Mouse (Mus musculus) lung, postnatal 4 days (tissue): ENCODE results near the gene Itga11.
"Not testable (repeated sequence)": the region's sequence is repeated elsewhere in the genome, so short reads cannot be mapped to it uniquely, and the experiment has no call there.

ENCODE experiments used
- DNase-seq, 2 experiments: peaks; one replicate each; pipeline ENCODE4 v3.0.0; 2021

Gene Itga11

DNA sequence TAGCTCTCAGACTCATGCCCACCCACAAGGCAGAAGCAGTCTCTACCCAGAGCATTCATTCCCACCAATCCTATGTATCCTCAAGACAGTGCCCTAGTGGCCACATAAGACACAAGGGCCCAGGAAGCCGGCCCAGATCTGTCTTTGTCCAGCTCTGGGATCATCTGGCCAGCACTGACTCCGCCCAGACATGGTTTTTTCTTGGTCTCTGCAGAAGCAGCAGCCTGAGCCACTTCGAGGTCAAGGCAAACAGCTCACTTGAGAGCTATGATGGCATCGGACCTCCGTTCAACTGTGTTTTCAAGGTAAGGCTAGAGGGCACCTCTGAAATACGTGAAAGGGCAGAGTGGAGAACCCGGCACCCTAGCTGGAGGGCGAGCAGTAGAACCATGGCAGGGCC lies 95.1 kb downstream of the Itga11 start:
- DNase-seq: no peak

DNA sequence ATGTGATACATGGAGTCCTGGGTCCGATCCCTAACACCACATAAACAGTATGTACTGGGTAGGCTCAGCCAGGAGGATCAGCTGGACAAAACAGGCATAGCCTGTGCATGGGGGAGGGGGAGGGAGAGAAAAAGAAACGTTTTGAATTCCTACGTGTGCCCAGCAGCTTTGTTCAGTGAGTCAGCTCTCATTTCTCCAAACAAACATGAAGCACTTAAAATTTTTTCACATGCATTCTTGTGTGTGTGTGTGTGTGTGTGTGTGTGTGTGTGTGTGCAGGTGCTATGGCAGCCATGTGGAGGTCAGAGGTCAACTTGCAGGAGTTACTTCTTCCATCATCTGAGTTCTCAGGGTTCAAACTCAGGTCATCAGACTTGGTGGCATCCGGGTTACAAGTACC lies 97.8 kb downstream of the Itga11 start:
- DNase-seq: peak; percentile 36 to 54

DNA sequence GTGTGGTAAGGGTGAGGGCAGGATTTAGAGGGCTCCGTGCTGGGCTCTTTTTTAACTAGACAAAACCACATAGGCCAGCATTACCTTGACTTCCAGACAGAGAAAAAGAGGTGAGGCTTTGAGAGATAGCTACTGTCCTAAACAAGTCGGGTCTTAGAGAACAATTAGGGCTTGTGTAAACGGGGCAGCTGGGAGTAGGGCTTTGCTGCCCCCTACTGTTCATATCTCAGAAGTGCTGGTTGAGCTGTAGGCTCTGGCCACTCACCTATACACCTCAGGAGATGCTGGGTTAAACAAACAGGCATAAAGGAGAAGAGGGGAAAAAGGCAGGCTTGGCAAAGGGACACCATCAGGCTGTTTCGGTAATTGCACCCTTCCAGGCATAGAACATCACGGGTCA lies 99.8 kb downstream of the Itga11 start:
- DNase-seq: peak; percentile 67 to 78

DNA sequence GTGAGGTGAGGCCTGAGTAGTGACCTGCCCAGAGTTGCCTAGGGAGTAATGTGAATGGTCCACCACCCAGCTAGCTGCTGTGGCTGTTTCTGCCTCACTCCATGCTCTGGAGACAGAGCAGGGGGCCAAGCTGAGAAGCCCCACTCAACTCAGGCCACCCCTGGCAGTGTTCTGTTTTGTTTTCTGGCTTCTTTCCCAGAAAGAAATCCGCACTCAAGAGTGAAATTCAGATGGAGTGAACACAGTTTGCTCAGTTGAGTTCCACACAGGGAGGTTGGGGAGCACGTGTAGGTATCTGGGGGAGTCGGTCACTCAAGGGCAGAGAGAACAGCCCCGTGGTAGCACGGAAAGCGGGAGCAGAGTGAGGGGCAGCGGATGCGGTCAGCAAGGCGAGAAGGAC lies 101.1 kb downstream of the Itga11 start:
- DNase-seq: no peak

DNA sequence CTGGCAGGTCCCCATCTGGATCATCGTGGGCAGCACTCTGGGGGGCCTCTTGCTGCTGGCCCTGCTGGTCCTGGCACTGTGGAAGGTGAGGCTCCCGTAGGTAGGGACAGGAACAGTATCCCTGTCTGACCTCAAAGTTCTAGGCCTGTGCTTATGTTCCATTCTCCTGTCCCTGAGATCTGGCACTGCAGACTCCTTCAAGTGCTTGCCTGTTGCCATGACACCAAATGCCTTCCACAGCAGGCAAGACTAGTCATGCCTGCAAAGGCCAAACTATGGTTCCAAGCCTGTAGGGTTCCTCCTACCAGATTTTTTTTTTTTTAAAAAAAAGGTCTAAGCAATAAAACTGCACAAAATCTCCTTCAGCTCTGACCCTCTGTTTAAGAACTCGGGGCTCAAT lies 104.3 kb downstream of the Itga11 start:
- no peak for DNase-seq

DNA sequence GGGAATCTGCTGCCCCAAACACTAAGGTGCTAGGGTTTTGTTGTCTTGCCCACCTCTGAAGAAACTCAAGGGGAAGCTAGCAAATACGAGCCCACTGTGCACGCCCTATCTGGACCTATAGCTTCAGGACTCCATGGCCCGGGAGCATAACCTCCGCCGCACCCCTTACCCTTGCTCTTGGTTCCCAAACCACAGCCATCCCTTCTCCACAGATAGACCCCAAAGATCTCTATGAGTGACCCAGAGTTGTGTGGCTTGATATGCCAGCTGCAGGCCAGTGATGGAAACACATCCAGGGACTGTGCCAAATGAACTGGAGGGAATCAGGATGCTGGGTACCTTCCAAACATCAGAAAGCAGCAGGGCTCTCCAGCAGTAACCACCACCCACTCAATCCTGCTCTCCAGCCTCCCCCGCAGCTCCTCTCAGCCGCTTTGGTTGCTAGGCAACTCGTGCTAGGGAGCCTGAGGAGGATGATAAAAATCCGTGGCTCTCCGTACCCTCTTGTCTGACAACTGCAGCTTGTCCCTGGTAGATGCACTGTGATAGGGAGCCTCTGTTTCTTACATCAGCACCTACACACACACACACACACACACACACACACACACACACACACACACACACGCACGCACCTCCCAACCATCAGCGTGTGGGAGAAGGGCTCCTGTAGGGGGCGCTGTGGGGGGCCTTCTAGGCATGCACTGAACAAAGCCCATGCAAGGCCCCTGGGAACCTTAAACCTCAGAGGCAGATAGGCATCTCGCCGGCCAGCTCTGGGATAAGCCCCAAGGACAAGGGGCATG lies 105.6 kb downstream of the Itga11 start:
- peak in 1 of 2 experiments; percentile 33 for DNase-seq

DNA sequence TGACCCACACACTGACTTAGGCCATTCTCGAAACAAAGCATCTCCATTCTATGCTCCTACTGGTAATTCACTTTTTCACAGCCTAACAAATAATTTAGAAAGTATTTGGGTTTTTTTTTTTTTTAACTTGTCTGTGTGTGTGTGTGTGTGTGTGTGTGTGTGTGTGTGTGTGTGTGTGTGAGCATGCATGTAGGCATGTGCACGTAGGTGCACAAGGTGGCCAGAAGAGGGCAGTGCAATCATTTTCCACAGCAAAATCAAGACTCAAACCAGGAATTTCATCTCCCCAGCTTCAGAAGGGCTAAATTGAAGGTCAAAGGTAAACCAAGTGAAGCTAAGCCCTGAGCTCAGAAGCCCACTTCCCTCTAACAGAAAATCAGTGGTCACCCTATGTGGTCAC lies 106.6 kb downstream of the Itga11 start:
- DNase-seq: no peak

DNA sequence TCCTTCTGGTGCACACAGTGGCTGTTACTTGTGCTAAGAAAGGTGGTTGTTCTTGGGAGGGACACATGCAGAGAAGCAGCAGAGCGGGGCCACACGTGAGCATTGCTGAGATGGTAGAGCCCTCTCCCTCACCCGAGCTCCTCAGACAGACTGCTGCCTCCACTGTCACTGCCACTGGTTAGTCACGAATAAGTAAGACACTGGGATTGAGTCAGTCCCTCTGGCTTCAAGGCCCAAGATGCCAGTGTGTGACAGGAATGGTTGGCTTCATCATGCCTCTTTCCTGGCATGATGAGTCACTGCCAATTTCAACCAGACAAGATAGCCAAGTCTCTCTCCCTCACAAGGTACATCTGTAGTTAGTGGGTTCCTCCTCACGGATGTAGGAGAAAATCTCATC lies 109.1 kb downstream of the Itga11 start:
- no peak for DNase-seq

DNA sequence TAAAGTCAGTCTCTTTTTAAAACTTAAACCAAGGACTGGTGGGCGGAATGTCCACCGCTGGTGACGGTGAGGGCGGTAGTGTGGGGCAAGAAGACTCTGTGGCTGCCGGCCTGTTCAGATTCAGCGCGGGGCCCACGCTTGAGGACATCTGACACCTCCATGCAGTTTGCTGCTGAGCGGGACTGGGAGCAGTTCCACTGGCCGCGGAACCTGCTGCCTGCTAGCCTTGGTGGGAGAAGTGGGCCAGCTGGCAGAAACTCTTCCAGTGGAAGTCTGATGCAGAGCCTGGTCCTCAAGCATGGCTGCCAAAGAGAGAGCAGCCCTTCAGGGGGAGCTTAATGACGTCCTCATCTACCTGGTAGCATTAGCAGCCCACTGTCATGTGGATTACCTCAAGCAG lies 112.2 kb downstream of the Itga11 start:
- no peak for DNase-seq

DNA sequence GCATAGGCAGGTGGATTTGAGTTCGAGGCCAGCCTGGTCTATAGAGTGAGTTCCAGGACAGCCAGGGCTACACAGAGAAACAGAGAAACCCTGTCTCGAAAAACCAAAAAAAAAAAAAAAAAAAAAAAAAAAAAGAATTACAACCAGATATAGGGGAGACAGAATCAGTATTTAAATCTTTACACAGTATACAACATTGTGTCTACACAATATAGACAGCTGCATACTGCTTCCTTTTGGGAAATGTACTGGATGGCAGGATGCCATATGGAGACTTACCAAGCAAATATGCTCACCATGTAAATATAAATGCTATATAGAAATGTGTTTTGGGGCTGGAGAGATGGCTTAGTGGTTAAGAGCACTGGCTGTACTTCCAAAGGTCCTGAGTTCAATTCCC lies 121.6 kb downstream of the Itga11 start:
- not testable (repeated sequence) for DNase-seq

DNA sequence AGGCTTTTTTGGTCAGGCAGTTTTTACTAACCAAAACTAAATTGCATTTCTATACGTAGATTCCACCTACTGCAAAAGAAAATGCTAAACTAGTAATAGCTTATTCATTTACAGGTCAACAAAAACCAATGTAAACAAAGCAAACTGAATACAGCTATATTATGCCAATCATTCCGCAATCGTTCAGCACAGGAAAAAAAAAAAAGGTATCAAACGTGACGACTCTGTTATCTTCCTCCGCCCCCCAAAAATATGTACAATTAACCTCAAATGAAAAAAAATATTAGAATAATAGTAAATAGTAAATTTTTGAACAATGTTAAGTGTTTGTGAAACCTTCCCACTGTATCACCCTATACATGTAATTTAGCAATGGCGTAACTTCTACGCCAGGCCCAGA lies 132.5 kb downstream of the Itga11 start:
- DNase-seq: no peak

DNA sequence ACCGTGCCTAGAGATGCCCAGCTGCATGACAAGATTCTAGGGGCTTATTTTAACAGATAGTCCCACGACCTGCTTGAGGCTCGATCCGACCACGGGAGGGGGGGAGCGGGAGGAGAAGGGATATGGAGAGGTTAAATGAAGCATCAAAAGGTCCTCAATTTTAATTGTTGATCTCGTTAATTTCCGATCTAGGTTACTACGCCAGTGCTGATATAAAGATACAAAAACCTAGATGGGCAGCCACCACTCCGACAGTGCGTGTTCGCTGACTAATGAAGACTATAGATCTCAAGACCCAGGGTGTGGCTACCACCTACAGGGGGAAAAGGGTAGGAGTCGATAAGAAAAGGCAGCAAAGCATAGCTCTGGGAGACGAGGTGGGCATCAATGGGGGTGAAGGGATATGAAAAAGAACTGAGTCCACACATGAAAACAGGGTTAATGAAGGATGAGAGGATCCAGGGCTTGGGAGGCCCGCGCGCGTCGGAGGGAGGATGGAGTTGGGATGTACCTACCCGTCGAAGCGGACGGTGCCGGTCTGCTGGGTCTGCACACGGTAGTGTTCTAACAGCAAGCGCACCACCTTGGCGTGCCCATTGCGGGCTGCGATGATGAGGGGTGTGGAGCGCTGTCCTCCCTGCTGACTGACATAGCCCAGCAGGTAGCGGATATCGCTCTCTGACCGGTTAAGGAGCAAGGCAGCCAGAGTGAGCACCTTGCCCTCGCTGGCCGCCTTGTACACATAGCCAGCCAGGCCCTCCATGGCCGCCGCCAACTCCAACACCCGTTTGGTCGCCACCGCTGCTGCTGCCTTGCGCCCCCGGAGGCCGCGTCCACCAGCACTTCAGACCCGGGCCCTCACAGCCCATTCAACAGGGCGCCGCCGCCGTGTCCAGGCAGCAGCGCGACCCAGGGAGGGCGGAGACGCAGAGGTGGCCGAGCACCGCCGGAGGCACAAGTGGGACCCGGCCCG lies 133.2 kb downstream of the Itga11 start:
- no peak for DNase-seq

DNA sequence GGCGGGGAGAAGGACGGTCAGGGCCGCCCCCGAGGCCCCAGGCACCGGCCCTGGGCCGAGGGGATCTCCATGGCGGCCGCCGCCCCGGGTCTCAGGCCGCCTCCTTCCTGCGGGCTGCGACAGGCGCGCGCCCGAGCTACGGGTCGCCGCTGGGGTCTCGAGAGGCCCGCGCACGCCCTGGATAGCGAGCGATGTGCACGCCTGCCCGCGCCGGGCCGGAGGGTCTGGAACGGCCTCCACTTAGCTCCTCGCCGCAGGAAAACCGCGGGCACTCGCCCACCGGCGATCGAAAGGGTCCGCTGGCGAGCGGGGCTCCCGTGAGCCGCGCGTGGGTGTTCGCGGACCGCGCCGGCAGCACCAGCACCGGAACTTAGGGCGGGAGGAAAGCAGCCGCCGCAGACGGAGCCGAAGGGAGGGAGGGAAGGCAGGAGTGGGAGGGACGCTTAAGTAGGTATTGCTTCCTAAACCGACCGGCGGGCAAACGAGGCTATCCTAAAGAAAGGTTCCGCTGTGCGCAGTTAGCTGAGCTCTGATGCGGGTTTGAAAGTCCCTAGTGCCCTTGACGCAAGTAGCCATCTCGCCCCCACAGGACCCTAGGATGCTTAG lies 134.0 kb downstream of the Itga11 start, which contains the start of gene Fem1b:
Gene Fem1b (minus strand): TSS at position 419 of the 606 bp plus-strand sequence.
- DNase-seq: peak; percentile 94

DNA sequence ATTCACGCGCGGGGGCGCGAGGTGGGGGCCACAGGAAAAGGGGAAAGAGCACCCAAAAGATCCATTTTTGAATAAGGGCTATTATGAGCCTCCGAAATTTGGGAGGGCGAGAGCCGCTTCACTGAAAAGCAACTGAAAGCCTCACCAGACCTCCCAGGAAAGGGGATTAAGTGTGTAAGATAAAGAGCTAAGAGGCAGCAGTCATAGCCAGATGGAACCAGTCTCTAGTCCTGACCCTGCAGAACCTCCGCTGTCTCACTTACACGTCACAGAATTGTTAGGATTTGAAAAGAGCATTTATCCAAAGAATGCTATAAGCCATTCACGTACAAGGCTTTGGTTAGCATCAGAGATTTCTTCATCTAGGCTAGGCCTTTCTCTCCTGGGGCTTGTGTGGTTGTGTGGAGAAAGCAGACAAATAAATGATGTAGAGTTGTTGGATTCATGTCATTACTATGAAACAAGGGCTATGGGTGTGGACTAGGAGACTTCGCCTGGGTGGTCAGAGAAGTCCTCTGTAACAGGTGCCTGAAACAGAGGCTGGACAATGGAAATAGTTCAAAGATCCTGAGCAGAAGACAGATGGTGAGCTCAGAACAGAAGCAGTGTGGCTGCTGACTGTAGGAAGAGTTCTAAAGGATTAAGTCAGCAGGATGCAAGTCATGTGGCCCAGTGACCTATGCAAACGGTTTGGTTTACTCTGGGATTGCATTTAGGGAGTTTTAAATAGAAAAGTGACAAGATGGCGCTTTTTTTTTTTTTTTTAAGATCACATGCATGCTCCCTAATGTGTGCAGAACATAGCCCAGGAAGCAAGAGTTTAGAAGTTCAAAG lies 134.8 kb downstream of the Itga11 start:
- no peak for DNase-seq

DNA sequence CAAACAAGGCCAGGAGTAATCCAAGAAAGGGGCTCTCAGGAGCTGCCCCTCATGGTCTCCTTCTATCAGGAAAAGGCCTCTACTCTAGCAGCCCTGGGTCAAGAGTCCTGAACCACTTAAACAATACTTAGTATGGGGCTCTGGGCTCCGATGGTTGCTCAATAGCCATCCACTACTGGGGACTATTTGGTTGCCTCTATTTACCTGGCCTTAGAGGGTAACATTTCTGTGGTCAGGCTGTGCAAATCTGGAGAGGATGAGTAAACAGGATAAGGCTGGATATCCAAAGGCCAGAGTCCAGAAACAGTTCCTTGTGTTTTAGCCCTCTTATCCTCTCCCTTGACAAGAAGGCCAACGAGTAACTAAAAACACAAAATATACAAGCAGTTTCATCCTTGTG lies 137.1 kb downstream of the Itga11 start:
- peak; percentile 41 to 58 for DNase-seq

DNA sequence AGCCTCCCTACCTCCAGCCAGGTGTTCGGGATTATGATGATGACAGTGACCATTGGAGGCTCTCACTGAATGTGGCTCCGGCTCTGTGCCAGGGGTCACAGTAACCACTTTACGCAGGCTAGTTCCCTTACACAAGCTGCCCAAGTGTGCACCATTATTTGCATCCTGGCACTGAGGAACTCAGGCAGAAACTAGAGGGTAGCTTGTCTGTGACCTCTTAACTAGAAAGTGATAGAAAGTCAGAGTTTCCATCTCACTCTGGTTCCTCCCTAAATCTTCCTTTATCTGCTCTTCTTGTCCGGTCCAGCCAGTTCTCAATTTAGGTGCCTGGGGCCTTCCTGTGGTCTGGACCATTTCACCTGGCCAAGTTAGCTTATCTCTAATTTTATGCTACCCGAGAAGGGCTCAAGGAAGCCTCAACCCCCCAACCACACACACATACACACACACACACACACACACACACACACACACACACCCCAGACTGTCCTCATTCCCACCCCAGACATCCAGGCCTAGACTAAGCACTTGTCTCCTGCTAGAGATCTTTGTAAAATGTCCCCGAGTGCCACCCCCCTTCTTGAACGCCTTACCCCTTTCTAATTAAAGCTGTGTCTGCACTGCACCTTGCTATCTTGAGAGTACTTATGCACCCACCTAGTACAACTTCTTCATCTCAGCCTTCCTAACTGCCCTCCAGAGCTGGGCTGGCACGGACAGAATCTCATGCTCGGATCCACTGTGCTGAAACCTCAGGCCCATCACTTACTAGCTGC lies 138.9 kb downstream of the Itga11 start:
- DNase-seq: no peak

DNA sequence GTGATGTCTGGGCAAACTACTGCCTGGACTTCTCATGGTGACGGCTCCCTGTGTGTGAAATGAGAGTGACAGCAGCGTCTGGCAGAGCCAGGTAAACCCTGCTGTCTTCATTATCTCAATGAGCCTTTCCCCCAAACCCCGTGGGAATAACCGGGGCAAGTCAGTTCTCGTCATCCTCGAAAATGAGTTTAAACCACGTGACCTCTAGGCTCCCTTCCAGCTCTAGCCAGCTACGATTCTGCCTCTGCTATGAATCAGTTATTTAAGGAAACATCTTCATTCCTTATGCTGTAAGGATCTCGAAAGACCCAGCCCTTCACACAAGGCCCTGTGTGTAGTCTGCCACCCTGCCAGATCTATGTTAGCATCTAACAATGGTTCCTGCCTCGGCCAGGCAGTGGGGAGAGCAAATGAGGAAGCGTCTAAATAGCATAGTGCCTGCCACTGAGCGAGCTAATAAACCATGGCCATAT lies 139.5 kb downstream of the Itga11 start:
- DNase-seq: no peak

DNA sequence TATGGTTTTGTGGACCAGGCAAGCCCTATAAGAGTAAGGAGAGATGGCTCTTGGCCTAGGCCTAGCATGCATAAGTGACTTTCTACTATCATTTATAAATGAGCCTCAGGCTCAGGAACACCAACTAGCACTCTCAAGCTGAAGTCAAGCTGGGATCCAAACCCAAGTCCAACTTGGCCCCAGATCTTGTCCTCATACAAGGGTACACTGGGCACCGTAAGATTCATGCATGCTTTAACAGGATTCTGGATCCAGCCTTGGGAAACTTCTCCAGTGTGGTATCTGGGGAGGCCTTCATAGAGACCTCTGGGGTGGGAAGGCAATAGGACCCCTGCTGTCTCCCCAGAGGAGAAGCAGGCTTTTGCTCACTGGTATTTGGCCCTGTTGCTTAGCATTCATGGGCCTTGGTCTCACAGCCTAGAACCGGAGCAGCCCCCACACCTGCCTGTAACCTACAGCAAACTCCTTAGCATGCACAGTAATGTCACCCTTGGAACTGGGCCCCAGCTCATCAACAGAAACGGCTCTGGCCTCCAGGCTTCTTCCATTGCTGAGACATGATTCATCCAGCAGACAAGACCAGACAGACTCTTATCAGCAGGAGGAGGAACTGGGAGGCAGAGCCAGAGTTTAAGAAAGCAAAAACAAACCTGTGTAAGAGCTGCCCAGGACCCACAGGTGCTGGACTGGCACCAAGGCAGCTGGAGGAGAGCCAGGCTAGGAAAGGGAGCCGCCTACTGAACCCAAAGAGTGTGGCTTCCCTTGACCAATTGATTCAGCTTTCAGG lies 140.4 kb downstream of the Itga11 start:
- DNase-seq: peak; percentile 31 to 44

DNA sequence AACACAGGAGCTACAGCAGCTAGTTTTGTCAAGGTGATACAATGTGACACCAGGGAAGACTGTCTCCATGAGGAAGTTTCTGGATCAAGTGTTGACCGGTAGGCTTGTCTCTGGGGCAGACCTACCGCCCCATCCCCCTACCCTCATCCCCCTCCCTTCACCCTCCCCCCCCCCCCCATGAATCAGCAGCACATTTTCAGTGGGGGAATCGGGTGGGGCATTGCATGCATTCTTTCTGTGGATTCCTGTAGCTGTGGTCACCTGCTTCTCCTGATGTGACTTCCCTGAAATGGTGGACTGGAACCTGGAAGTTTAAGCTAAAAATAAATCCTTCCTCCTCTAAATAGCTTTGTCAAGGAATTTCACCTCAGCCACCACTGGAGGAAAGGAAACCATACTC lies 141.9 kb downstream of the Itga11 start:
- no peak for DNase-seq

DNA sequence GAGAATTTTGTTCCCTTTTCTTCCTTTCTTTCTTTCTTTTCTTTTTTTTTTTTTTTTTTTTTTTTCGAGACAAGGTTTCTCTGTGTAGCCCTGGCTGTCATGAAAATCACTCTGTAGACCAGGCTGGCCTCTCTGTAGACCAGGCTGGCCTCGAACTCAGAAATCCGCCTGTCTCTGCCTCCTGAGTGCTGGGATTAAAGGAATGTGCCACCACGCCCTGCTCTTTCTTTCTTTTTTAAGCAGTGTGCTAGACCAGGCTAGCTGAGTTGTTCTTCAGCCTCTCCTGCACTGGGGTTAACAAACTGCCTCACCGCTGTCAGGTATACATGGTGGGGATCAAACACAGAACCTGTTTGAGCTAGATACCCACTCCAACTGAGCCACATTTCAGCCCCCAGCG lies 142.3 kb downstream of the Itga11 start:
- not testable (repeated sequence) for DNase-seq

DNA sequence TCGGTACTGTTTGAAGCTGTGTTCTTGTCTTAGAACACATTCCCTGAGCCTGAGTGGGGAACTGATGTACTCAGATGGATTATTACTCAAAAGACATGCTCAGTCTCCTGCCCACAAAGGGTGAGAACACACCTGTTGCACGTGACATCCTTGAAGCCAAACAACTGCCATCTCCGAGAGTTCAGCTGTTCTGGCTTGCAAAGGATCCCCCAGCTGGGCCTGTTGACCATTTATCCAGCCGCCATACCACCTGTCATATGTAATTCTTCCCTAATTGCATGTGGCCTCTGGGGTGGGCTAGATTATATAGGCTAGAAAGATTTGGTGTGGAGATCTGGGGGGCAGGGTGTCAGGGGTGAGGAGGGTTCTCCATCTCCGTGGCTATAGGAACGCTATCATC lies 143.2 kb downstream of the Itga11 start:
- DNase-seq: no peak
